Mouse (Mus musculus): ENCODE measurements at regions not wholly inside any gene's neighbourhood (a gene's known extent, or its start where the extent isn't known, plus 50 kb on each side); places are given as distances from the start of the nearest gene placed in this dataset.
"Not testable (repeated sequence)": the region's sequence is repeated elsewhere in the genome, so short reads cannot be mapped to it uniquely, and the experiment has no call there.

GRCm38 (mm10) chr10:119099092-119099792 lies 140.6 kb downstream of the Cand1 start:
- no peak for DNase-seq (ENCODE audit: low spot score in 2 of 2)

- no peak for DNase-seq (ENCODE audit: low spot score in 2 of 2)
Observed at GRCm38 (mm10) chr10:119094166-119094565, 145.7 kb downstream of the Cand1 start.

DNA sequence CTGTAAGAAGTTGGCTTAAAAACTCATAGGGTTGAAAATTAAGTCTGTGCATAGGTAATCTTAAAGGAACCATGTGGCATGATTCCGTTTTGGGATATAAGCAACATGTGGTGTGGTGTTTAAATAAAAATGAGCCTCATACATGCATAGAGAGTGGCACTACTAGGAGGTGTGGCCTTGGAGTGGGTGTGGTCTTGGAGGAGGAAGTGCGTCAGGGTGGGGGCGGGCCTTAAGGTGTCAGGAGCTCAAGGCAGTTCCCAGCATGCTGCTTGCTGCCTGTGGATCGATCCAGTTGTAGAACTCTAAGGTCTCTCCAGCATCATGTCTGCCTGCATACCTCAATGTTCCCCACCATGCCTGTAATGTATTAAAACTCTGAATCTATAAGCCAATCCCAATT lies 152.0 kb downstream of the Cand1 start:
- DNase-seq (ENCODE audit: low spot score in 2 of 2), result no peak

DNA sequence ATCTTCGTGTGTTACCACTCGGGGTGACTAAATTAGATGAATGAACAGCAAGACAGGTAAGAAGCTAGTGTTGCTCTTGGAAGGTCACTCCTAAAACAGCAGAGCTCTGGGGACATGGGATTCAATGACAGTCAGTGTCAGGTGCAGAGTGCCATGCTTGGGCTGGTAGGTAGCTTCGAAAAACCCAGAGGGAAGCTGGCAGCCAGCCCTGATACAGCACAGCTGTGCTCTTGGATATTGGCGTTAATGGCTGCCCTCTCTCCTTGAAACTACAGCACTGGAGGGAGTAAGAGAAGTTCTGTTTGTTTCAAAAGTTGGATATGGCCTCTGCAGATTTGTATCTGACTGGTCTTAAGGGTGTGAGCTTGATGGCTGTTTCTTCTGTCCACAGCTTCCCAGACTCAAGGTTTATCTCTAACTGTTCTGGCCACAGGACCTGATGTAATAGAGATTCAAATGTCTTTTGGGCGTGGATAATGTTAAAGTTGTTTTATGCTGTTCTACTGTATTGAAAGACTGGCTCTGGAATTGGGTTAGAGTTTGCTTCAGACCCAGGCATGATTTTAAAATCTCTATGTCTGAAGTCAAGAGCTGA lies 152.7 kb downstream of the Cand1 start:
- DNase-seq (ENCODE audit: low spot score in 2 of 2), result no peak

- DNase-seq (ENCODE audit: low spot score in 2 of 2), result no peak
Observed at GRCm38 (mm10) chr10:119086450-119086849, 153.4 kb downstream of the Cand1 start.

DNA sequence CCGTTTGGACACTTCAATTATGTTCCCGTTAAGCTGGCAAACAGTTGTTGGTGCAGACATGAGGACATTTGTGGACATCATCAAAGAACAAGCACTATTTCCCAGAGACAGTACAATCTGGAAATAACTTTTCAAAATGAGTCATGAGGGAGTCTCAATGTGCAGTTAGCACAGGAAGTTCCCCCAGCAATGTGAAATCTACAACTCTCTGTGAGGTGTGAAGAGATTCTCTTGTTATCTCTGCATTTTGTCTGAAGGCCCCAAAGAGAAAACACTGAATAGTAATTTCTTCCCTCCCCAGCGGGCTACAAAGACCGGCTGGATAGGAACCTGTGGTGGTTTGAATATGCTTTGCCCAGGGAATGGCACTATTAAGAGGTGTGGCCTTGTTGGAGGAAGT lies 156.4 kb downstream of the Cand1 start:
- no peak for DNase-seq (ENCODE audit: low spot score in 2 of 2)

- DNase-seq (ENCODE audit: low spot score in 2 of 2), result no peak
Observed at GRCm38 (mm10) chr10:119082861-119083260, 157.0 kb downstream of the Cand1 start.

- not testable (repeated sequence) for DNase-seq (ENCODE audit: low spot score in 2 of 2)
Observed at GRCm38 (mm10) chr10:119081766-119082165, 158.1 kb downstream of the Cand1 start.

DNA sequence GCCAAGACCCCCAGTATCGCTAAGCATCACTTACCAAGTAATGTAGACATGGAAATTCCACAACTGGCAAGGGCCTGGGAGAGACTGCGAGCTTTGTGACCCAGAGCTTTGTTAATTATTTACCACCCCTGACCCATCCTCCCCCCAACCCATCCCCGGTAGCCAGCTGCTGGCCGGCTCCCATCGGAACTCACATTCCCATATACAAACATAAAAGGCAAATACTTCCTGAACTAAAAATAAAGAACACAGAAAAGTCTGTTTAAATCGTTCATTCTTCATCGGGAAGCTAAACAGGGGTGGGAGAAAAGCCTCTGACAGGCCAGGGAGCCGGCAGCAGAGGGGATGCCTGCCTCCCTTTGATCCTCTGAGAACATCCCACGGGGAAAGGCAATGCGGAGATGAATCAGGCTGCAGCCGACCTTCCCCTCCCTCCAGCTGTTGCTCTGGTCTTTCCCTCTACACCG lies 163.7 kb downstream of the Cand1 start:
- DNase-seq (ENCODE audit: low spot score in 2 of 2), result no peak

DNA sequence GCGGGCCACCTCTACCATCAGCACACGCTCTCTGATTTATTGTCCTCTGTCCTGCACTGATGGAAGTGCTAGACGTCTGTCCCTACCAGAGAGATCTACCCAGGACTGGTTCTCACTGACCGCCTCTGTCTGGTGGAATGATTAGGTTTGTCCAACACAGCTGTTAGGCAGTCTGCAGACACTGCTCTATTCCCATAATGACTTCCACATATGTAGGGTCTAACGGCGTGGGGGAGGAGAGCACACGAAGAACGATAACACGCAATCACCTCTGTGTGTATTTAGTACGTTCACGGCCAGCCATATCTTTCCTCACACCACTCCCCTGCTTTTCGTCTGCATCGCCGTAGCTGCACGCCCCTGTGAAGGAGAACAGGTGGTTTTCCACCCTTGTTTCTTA lies 165.0 kb downstream of the Cand1 start:
- DNase-seq (ENCODE audit: low spot score in 2 of 2), result no peak

DNA sequence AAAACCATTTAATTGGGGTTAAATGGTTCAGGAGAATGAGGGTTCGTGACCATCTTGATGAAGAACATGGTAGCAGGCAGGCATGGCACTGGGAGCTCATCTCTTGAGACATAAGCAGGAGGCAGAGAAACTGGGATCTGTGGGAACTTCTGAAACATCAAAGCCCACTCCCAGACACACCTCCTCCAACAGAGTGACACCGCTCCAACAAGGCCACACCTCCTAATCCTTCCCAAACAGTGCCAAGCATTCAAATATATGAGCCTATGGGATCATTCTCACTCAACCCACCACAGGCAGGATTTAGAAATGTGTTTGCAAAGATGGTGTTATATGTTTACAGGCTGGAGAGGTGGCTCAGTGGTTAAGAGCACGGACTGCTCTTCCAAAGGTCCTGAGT lies 165.9 kb downstream of the Cand1 start:
- DNase-seq (ENCODE audit: low spot score in 2 of 2), result no peak

- DNase-seq (ENCODE audit: low spot score in 2 of 2), result no peak
Observed at GRCm38 (mm10) chr10:119069410-119069809, 170.4 kb downstream of the Cand1 start.

DNA sequence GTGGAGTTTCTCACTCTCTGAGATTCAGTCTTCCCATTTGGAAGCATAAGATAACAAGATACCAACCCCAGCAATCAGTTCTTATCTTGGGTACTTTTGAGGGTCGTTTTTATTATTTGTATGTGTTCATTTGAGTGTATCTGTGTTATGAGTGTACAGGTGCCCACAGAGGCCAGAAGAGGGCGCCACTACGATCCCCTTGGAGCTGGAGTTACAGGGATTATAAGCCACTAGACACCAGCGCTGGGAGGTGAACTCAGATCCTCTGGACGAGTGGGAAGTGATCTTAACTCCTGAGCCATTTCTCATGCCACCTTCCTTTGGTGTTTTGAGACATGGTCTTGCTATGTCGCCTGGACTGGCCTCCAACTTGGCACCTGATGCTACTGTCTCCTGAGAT lies 172.0 kb downstream of the Cand1 start:
- no peak for DNase-seq (ENCODE audit: low spot score in 2 of 2)

GRCm38 (mm10) chr10:119067366-119067765 lies 172.5 kb downstream of the Cand1 start:
- no peak for DNase-seq (ENCODE audit: low spot score in 2 of 2)

- no peak for DNase-seq (ENCODE audit: low spot score in 2 of 2)
Observed at GRCm38 (mm10) chr10:119065974-119066373, 173.9 kb downstream of the Cand1 start.

DNA sequence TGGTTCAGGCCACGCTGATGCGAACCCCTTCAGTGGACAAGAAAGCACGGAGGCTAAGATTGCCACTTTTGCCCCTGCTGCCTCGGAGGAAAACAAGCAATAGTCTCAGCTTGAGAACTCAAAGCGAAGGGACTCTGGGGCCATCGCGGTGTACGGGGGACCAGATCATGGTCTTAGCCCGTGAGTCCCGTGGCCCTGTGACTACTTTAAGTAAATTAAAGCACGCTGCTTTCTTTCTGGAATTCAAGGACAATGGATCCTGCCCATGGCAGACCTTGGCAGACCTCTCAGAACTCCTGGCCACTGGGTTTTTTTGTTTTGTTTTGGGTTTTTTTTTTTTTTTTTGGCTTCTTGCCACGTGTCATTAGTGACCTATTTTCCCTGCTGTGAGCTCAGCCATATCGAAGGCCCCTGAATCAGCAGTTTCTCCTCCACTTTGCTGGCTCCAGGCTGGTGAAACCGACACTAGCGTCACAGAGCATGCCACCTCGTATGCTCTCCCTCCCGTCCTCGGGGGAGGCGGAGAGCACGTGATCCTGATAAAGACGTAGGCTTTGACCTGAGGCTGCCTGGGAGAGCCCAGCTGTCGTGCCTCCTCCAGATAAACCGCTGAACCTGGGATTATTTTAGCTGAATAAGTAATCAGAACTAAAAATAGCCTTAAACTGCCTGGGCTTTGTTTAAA lies 174.6 kb downstream of the Cand1 start:
- DNase-seq (ENCODE audit: low spot score in 2 of 2), result no peak

DNA sequence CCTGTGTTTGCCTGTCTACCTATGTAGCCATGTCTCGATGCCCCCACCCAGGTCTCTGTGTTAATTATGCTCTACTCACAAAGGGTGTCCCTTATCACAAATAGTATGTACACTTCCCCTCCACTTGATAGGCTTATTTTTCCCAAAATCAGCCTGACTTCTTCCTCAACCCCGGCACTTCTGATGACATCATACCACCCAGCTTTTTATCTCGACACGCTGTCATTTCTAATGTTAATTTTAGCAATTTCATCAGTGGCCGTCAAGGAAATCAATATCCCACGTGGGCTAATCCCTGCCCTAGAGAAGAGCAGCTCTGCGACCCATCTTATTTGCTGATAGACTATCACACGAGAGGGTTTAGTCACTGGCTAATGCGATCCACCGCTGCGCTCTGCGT lies 175.6 kb downstream of the Cand1 start:
- DNase-seq (ENCODE audit: low spot score in 2 of 2), result no peak

GRCm38 (mm10) chr10:119063209-119063699 lies 176.6 kb downstream of the Cand1 start:
- DNase-seq (ENCODE audit: low spot score in 2 of 2), result no peak

DNA sequence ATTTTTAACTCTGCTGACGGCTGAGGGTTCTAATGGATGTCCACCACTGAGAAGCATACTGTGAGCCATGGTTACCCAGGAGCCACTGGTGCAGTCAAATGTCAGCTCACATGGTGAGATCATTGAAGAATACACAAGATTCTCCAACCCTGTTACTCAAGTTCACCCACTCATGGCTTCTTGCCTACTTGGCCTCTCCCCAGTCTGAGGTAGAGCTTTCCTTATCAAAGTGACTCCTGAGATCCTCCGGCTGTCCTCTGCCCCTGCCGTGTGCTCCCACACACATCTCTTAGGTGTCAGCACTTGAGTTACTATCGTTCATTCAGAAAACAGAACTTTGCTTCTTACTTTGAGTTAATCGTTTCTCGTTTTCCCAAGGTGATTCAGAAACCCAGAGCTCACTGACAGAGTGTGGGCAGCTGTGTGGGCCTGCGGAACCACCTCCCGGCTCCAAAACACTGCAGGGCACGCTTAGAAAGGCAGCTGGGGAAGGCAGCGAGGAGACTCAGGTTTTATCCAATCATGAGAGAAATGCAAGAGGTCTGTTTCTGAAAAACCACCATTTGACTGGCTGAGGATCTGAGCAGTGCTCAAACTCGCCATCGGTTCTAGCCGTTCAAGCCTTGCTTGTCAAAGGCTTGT lies 177.8 kb downstream of the Cand1 start:
- DNase-seq (ENCODE audit: low spot score in 2 of 2), result no peak

DNA sequence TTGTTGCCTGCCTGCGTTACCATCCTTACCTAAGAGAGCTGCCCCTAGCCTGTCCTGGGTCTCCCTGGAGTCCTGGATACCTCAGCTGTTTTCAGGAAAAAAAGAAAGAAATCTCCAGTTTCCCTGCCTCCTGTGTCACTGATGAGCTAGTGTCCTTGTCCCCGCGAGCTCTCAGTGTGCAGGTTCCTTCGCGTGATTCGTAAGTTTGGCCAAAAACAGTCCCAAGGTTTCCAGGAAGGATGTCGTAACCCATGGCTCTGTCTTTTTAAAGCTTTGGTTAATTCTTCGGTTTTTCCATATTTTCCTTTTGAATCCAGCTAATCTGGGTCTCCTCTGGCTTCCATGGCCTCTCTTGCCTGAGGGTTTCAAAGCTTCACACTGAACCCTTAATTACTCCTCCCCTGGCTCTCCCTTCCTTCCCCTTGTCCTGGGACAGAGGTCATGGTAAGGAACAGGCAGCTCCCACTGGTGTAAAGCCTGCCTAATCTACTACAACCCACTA lies 178.5 kb downstream of the Cand1 start:
- no peak for DNase-seq (ENCODE audit: low spot score in 2 of 2)

- no peak for DNase-seq (ENCODE audit: low spot score in 2 of 2)
Observed at GRCm38 (mm10) chr10:119058493-119059020, 181.3 kb downstream of the Cand1 start.
